Mouse (Mus musculus) frontal cortex, adult 2 months (tissue): ENCODE measurements around the gene Dync1h1. TPM values are rescaled to one million over a fixed set of nuclear protein-coding genes. Genes with fewer than 3 reads are reported as not detected.

Source experiments
- DNase-seq, 2 experiments: peaks; one replicate each; pipeline ENCODE4 v3.0.0; 2022; ENCODE audit warnings: low spot score in 1 of 2; ENCODE audit errors: extremely low spot score in 1 of 2
- polyA plus RNA-seq: library from polyadenylated mRNA; depleted of rRNA; stranded (reverse); fragments of >200 nt; gene quantifications from 2 replicates; pipeline ENCODE4 v1.2.3, GENCODE M21; 2012

Dync1h1 gene
- polyA plus RNA-seq, 1 experiment = 380 TPM

- peak in 1 of 2 experiments; percentile 53 for DNase-seq
Observed at GRCm38 (mm10) chr12:110600225-110600991, 844 bp upstream of the Dync1h1 start.

- no peak for DNase-seq
Observed at GRCm38 (mm10) chr12:110606161-110606560, 4.9 kb downstream of the Dync1h1 start.

GRCm38 (mm10) chr12:110606676-110607075, 5.4 kb downstream of the Dync1h1 start:
- DNase-seq = no peak

- peak in 1 of 2 experiments; percentile 61 for DNase-seq
Observed at GRCm38 (mm10) chr12:110608460-110609152, 7.4 kb downstream of the Dync1h1 start.

GRCm38 (mm10) chr12:110609153-110609497, 7.9 kb downstream of the Dync1h1 start:
- DNase-seq = no peak

GRCm38 (mm10) chr12:110610713-110611112, 9.5 kb downstream of the Dync1h1 start:
- DNase-seq = no peak

- peak in 1 of 2 experiments; percentile 20 for DNase-seq
Observed at GRCm38 (mm10) chr12:110630056-110630455, 28.8 kb downstream of the Dync1h1 start.

- peak; percentile 15 to 57 for DNase-seq
Observed at GRCm38 (mm10) chr12:110636293-110636692, 35.0 kb downstream of the Dync1h1 start.

- DNase-seq = no peak
Observed at GRCm38 (mm10) chr12:110637507-110638114, 36.4 kb downstream of the Dync1h1 start.

- peak; percentile 46 to 59 for DNase-seq
Observed at GRCm38 (mm10) chr12:110650241-110650641, 49.0 kb downstream of the Dync1h1 start.

GRCm38 (mm10) chr12:110651464-110651863, 50.2 kb downstream of the Dync1h1 start:
- no peak for DNase-seq

- no peak for DNase-seq
Observed at GRCm38 (mm10) chr12:110661746-110662145, 60.5 kb downstream of the Dync1h1 start.

- no peak for DNase-seq
Observed at GRCm38 (mm10) chr12:110667466-110668077, 66.3 kb downstream of the Dync1h1 start.

- DNase-seq = no peak
Observed at GRCm38 (mm10) chr12:110674243-110674642, 73.0 kb downstream of the Dync1h1 start.

GRCm38 (mm10) chr12:110681191-110681590, 79.9 kb downstream of the Dync1h1 start:
- DNase-seq = no peak

- DNase-seq = no peak
Observed at GRCm38 (mm10) chr12:110681878-110682277, 80.6 kb downstream of the Dync1h1 start.

GRCm38 (mm10) chr12:110682561-110683299, 81.5 kb downstream of the Dync1h1 start, which contains the start of gene 1700001K19Rik:
Gene 1700001K19Rik (minus strand): TSS chr12:110682619.
- no peak for DNase-seq

- DNase-seq = no peak
Observed at GRCm38 (mm10) chr12:110683580-110683979, 82.3 kb downstream of the Dync1h1 start.

- DNase-seq = peak; percentile 27 to 63
Observed at GRCm38 (mm10) chr12:110687894-110688734, 86.9 kb downstream of the Dync1h1 start.
